Mouse (Mus musculus) forebrain, embryonic 15.5 days (tissue): ENCODE measurements around the gene Ceacam15. TPM values are rescaled to one million over a fixed set of nuclear protein-coding genes. Genes with fewer than 3 reads are reported as not detected.

Experiments
- ATAC-seq: fragments of 200-750 bp; cut with Nextera tagmentation; replicated peaks from 2 replicates; pipeline ENCODE4 v1.8.0; 2017; ENCODE audit warnings: mild to moderate bottlenecking, moderate TSS enrichment, moderate library complexity
- H3K27ac ChIP-seq: fragments of 300-500 bp; sonication (generic); replicated peaks from 2 replicates; pipeline ENCODE4 v1.5.1; 2015; ENCODE audit warnings: mild to moderate bottlenecking, inconsistent platforms
- H3K27me3 ChIP-seq: fragments of 300-500 bp; sonication (generic); 2 replicates; pipeline ENCODE4 v1.6.1; 2015; ENCODE audit warnings: inconsistent platforms
- H3K36me3 ChIP-seq: fragments of 300-500 bp; sonication (generic); 2 replicates; pipeline ENCODE4 v1.6.1; 2015; ENCODE audit warnings: mild to moderate bottlenecking, inconsistent platforms
- H3K4me1 ChIP-seq: fragments of 300-500 bp; sonication (generic); 2 replicates; pipeline ENCODE4 v1.6.1; 2015; ENCODE audit warnings: inconsistent platforms
- H3K4me2 ChIP-seq: fragments of 300-500 bp; sonication (generic); replicated peaks from 2 replicates; pipeline ENCODE4 v1.6.1; 2015; ENCODE audit warnings: mild to moderate bottlenecking, inconsistent platforms
- H3K4me3 ChIP-seq: fragments of 300-500 bp; sonication (generic); 2 replicates; pipeline ENCODE4 v1.5.1; 2015; ENCODE audit warnings: mild to moderate bottlenecking, inconsistent platforms
- H3K9ac ChIP-seq: fragments of 300-500 bp; sonication (generic); replicated peaks from 2 replicates; pipeline ENCODE4 v1.6.1; 2015; ENCODE audit warnings: mild to moderate bottlenecking, inconsistent platforms
- H3K9me3 ChIP-seq: fragments of 300-500 bp; sonication (generic); 2 replicates; pipeline ENCODE4 v1.6.1; 2016; ENCODE audit warnings: inconsistent platforms
- WGBS: fragments of 180-500 bp; shearing (Covaris S2); methylation state at CpG from one replicate; pipeline ENCODE4 v1.1.7; 2015; ENCODE audit warnings: mixed read lengths; 5-methylcytosine and 5-hydroxymethylcytosine counted together
- polyA plus RNA-seq: library from polyadenylated mRNA; unstranded; fragments of >200 nt; fragmentation: Nextera tagmentation; extraction: Ambion mirVana; gene quantifications from 2 replicates; pipeline ENCODE4 v1.2.1, GENCODE M21; 2015

The Ceacam15 gene
- polyA plus RNA-seq, 1 experiment from 2014 or later: not detected

- ATAC-seq: peak; percentile 82
- H3K4me1 ChIP-seq: no peaks in the 10 kb centered on the region; the same call in 1 of the 2 replicates
- no peak overlapping the region for H3K9ac ChIP-seq
- no peaks in the 10 kb centered on the region for H3K27me3 ChIP-seq
- no peak overlapping the region for H3K4me2 ChIP-seq
- no peak overlapping the region for H3K4me3 ChIP-seq
- H3K27ac ChIP-seq: no peak overlapping the region
- 32% methylated on average over 12 of the region's 12 CpGs for WGBS
- no peaks in the 10 kb centered on the region for H3K9me3 ChIP-seq
- H3K36me3 ChIP-seq: no peaks in the 10 kb centered on the region
These were observed 47.3 kb downstream of the Ceacam15 start for GRCm38 (mm10) chr7:16628096-16628771.

- H3K4me3 ChIP-seq: no peak overlapping the region
- H3K9ac ChIP-seq: no peak overlapping the region
- H3K4me2 ChIP-seq: no peak overlapping the region
- no peak overlapping the region for H3K27ac ChIP-seq
- no peaks in the 10 kb centered on the region for H3K9me3 ChIP-seq
- H3K27me3 ChIP-seq: 0 out of 2 replicates have a peak, but pooled peaks cover 4% of the 10 kb centered on the region
- no peaks in the 10 kb centered on the region for H3K36me3 ChIP-seq
- peaks cover 2% of the 10 kb centered on the region; the same call in 1 of the 2 replicates for H3K4me1 ChIP-seq
- no peak for ATAC-seq
These were observed 51.8 kb downstream of the Ceacam15 start for GRCm38 (mm10) chr7:16623687-16624086.

- Histone ChIP-seq H3K36me3 (no peaks in the 10 kb centered on the region), H3K4me3 (no peak overlapping the region)
- WGBS: 76% methylated on average over 4 of the region's 4 CpGs
These were observed 52.4 kb downstream of the Ceacam15 start for GRCm38 (mm10) chr7:16623131-16623530.

More at GRCm38 (mm10) chr7:16623131-16623530, 52.4 kb downstream of the Ceacam15 start:
- H3K27ac ChIP-seq: no peak overlapping the region
- 0 out of 2 replicates have a peak, but pooled peaks cover 4% of the 10 kb centered on the region for H3K27me3 ChIP-seq
- H3K9ac ChIP-seq: no peak overlapping the region
- H3K4me2 ChIP-seq: no peak overlapping the region
- H3K4me1 ChIP-seq: peaks cover 5% of the 10 kb centered on the region; the same call in 1 of the 2 replicates
- no peak for ATAC-seq
- no peaks in the 10 kb centered on the region for H3K9me3 ChIP-seq

Other genes with a start within 250 kb of the Ceacam15 start
- gene Tmem160, start 222.9 kb downstream of the Ceacam15 start, polyA plus RNA-seq: 63.5 and 70.2 TPM in 2 replicates
- gene Npas1, start 198.0 kb downstream of the Ceacam15 start, polyA plus RNA-seq: 5.1 and 6.7 TPM in 2 replicates
- gene Arhgap35, start 60.7 kb downstream of the Ceacam15 start, polyA plus RNA-seq: 37.5 and 38.9 TPM in 2 replicates
- 0.13 and 0.18 TPM in 2 replicates for gene Ceacam9, start 46.2 kb upstream of the Ceacam15 start, polyA plus RNA-seq
- 395 and 401 TPM in 2 replicates for gene Ap2s1, start 62.7 kb upstream of the Ceacam15 start, polyA plus RNA-seq
- 10.0 and 13.6 TPM in 2 replicates for gene Slc1a5, start 105.6 kb upstream of the Ceacam15 start, polyA plus RNA-seq
- 185 and 193 TPM in 2 replicates for gene Strn4, start 140.2 kb upstream of the Ceacam15 start, polyA plus RNA-seq
- gene Fkrp, start 141.0 kb upstream of the Ceacam15 start, polyA plus RNA-seq: 28.2 and 29.0 TPM in 2 replicates
- 7.0 and 8.0 TPM in 2 replicates for gene Prkd2, start 167.2 kb upstream of the Ceacam15 start, polyA plus RNA-seq
- gene Dact3, start 199.6 kb upstream of the Ceacam15 start, polyA plus RNA-seq: 3.3 and 3.4 TPM in 2 replicates
- 4.4 TPM in 2 replicates for gene Gng8, start 216.1 kb upstream of the Ceacam15 start, polyA plus RNA-seq
- 0.13 and 0.29 TPM in 2 replicates for gene Ptgir, start 230.8 kb upstream of the Ceacam15 start, polyA plus RNA-seq
- 291 and 305 TPM in 2 replicates for gene Calm3, start 248.4 kb upstream of the Ceacam15 start, polyA plus RNA-seq